Mouse (Mus musculus): ENCODE measurements around the gene Trim54.
A peak's percentile ranks its signal among the peaks of the same experiment; 100 is the strongest.

The Trim54 gene

DNA sequence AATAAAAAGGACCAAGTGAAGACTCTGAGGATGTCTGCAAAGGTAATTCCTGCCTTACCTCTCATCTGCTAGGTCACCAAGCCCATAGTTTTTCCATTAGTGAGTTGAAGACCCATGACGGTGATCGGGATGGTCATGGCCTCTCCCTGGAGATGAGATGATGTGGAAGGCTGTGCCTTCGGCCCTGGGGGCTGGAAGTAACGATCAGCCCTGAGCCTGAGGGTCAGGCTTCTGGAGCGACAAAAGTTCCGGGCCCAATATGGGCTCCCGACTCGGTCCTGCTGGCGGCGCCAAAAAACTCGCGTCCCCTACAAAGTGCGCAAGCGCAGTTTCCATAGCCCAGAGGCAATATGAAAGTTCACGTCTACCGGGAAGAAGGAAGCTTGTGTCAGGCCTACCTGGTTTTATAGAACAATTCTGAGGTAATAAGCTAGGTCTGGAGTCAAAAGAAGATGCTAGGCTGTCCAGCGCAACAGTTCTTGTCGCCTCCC, 8.5 kb upstream of the Trim54 start, which contains the start of gene Slc30a3:
Gene Slc30a3, minus strand, starts transcription at position 238 of the 491 bp plus-strand sequence.
- no peak for DNase-seq

DNA sequence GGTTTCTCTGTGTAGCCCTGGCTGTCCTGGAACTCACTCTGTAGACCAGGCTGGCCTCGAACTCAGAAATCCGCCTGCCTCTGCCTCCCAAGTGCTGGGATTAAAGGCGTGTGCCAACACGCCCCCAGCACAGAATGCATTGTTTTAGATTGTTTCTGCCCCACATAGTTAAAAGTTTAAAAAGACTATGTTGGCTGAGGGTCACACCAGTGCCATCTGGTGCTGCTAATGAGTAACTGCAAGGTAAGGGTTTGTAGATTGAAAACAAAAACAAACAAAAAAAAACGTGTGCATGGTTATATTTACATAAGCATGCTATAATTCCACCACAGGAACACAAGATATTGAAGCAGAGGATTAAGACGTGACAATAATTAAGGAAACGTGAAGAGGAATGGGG, 5.7 kb upstream of the Trim54 start:
- DNase-seq = no peak

DNA sequence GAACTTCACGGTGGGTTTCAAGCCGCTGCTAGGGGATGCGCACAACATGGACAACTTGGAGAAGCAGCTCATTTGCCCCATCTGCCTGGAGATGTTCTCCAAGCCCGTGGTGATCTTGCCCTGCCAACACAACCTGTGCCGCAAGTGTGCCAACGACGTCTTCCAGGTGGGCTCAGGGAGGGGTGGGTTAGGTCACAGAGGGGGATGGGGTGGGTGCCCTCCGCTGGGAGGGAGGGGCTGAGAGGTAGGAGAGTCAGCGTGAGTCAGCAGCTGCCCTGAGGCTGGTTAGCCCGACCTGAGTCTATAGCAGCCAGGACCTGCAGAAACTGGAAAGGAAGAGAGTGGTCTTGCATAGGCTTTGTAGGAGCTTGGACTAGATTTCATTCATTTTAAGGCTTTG, 400 bp downstream of the Trim54 start:
- DNase-seq = no peak

GRCm38 (mm10) chr5:31121111-31121510, 4.6 kb downstream of the Trim54 start:
- peak; percentile 35 for DNase-seq

- DNase-seq = no peak
These were observed 7.0 kb downstream of the Trim54 start for GRCm38 (mm10) chr5:31123481-31123880.

DNA sequence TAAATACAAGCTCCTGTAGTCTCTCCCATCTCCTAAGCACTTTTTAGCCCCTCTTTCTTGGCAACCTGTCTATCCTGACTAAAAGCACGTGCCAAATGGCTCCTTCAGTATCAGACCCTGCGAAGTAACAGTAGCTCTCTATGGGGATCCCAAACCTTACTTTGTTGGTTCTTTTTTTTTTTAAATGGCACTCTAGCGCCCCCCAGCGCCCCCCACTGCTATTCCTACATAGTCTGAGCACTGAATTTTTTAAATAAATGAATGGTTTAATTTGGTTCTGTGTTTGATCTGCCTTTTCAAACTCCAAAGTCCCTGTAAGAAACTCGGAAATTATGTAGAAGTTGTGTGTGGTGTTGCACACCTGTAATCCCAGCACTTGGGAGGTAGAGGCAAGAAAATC, 9.5 kb downstream of the Trim54 start:
- no peak for DNase-seq

- no peak for DNase-seq
These were observed 20.4 kb downstream of the Trim54 start for GRCm38 (mm10) chr5:31136730-31137424.

DNA sequence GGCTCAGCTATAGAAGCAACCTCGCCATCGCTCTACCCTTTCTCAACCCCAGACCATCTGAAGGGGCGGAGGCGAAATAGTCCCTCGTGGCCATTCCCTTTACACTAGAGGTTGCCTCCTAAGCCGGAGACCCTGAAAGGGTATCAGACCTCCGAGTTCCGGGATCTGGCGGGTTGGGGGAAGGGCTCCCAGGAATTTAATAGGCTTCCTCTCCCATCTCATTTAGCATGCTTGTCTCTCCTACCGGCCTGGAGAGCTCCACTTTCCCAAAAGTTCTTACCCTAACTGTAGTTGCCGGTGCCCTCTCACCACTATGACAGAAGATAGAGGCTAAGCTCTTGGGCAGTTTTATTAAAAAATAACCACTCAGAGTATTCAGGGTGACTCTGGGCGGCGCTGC, 21.1 kb downstream of the Trim54 start:
- no peak for DNase-seq

GRCm38 (mm10) chr5:31138241-31138967, 21.9 kb downstream of the Trim54 start, which contains the start of gene Ucn:
Gene Ucn, minus strand, starts transcription at chr5:31138829.
- no peak for DNase-seq

GRCm38 (mm10) chr5:31138968-31139425, 22.5 kb downstream of the Trim54 start:
- DNase-seq = no peak

DNA sequence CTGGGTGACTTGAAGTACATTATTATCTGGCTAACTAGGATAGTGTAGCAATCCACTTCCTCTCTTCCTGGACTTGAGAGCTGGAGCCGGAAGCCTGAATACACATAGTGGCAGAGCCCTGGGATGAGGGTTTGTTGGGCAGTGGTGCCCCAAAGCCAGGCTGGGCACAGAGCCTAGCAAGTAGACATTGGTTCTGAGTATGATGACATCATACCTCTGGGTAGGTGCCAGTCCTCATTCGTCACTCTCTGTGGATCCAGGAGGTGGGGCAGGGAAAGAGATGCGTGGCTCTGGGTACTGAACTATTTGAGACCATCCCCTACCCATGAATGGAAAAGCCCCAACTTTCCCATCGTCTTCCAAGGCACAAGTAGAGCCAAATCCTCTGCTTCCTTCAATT, 33.3 kb downstream of the Trim54 start:
- no peak for DNase-seq

- no peak for DNase-seq
These were observed 35.2 kb downstream of the Trim54 start for GRCm38 (mm10) chr5:31151746-31152145.

- DNase-seq = no peak
These were observed 37.1 kb downstream of the Trim54 start for GRCm38 (mm10) chr5:31153516-31154151.

GRCm38 (mm10) chr5:31154152-31154553, 37.6 kb downstream of the Trim54 start, which contains the start of gene Mpv17:
Gene Mpv17, minus strand, starts transcription at chr5:31154251.
- peak; percentile 84 for DNase-seq

GRCm38 (mm10) chr5:31162462-31162861, 46.0 kb downstream of the Trim54 start:
- no peak for DNase-seq

DNA sequence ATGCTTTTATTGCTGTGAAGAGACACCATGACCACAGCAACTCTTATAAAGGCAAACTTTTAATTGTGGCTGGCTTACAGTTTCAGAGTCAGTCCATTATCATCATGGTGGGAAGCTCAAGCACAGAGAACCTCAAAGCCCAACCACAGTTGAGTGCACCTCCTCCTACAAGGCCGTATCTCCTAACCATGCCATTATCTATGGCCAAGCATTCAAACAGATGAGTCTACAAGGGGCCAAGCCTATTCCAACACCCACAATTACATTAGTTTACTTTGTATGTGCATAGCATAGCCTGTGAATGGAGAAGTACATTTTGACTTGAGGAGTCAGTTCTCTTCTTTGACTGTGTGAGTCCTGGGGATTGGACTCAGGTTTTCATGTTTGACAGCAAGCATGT, 48.4 kb downstream of the Trim54 start:
- no peak for DNase-seq

GRCm38 (mm10) chr5:31168630-31169029, 52.1 kb downstream of the Trim54 start:
- no peak for DNase-seq

- no peak for DNase-seq
These were observed 62.8 kb downstream of the Trim54 start for GRCm38 (mm10) chr5:31179301-31179765.

DNA sequence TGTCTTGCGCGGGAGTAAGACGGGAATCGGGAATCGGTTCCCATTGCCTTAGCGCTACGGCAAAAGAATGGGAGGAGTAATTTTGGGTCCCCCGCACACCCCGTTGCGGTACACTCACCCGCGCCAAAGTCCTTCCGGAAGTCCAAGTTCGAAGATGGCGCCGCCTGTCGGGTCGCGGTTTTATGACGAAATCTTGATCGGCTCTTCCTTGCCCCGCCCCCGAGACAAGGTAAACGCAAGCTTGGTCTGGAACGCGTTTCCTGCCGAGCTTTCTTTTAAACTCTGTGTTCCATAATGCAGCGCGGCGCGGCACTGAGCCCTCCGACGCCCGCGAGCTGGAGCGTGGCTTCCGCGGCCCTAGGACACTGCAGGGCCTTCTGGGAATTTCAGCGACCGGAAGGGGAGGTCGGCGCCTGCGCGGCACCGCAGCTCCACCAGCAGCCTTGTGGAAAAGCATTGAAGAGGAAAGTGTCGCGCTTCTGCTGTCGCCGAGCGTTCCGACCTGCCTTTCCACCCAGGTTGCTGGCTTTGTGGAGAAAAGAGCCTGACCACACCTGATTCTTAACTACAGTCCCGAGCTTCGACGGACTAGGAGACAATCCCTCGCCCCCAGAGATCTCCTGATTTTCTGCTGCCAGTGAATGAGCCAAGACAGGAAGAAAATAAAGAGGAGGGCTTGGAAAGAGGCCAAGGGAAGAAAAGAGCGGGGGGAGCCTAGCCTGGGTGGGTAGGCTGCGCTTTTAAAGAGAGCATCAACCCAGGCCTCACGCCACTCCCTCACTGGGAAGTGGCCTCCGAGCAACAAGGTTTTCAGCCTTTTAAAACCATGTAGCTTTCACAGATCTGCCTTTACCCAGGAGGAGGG, 63.5 kb downstream of the Trim54 start, which contains the start of the genes Gm29609 and Gtf3c2:
Gene Gm29609, minus strand, starts transcription at position 146 of the 865 bp plus-strand sequence.
Gene Gtf3c2, minus strand, starts transcription at position 379 of the 865 bp plus-strand sequence.
- DNase-seq = peak; percentile 96

GRCm38 (mm10) chr5:31181183-31181770, 64.8 kb downstream of the Trim54 start:
- DNase-seq = no peak

GRCm38 (mm10) chr5:31183678-31184077, 67.2 kb downstream of the Trim54 start:
- DNase-seq = no peak
